Mouse (Mus musculus) left cerebral cortex, postnatal 10 days (tissue): Measurements from ENCODE around the gene Pttg1ip. TPM values are rescaled to one million over a fixed set of nuclear protein-coding genes. Genes with fewer than 3 reads are reported as not detected.

Source experiments
- DNase-seq, 2 experiments: peaks; one replicate each; pipeline ENCODE4 v3.0.0; 2021 to 2022; ENCODE audit warnings: low spot score in 2 of 2, mixed read lengths in 1 of 2; ENCODE audit errors: extremely low spot score in 1 of 2
- intact Hi-C: fragments of 180-260 bp; cut with DNase I; formaldehyde crosslinking; loops from one replicate; pipeline ENCODE4 v1.15.1; 2025
- total RNA-seq, 2 experiments: library from RNA; stranded (reverse); gene quantifications; 2 replicates each; pipeline ENCODE4 v1.2.3; 2021

Gene Pttg1ip
- total RNA-seq, 2 experiments from 2014 or later, result 59.2 to 66.9 TPM

DNA sequence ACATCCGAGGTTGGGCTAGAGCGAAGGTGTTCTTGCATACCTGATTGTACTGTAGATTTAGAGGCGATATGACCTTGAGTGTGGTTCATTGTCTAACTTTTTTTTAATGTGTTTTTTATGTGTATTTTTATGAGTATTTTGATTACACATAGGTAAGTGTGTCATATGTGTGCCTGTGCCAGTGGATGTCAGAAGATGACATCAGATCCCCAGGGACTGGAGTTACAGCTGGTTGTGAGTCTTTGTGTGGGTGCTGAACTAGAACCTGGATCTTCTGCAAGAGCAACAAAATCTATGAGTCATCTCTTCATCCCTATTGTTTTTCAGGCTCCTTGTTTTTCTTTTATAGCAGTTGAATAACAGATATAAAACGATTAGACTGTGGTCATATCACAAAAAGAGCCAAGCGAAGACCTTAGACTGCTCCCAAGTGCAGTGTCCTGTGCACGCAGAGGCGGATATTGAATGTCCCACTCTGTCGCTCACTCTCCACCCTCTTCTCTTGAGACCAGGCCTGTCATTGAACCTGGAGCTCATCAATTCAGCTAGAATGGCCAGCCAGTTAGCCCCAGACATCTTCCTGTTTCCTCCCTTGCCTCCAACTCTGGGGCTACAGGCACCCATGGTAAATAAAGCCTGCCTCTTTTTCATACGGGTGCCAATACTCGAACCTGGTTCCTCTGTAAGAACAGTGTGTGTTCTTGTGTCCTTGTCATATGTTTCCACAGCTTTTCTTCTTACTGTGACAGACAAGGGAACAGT lies 42.3 kb downstream of the Pttg1ip start:
- intact Hi-C loops, result loop anchor here (5.0 to 10.0 kb wide), 3 partner anchors 42 to 351 kb away; partner anchors contain the start of genes 1810043G02Rik, Fam207a, Pttg1ip and Trpm2
- DNase-seq, result no peak

DNA sequence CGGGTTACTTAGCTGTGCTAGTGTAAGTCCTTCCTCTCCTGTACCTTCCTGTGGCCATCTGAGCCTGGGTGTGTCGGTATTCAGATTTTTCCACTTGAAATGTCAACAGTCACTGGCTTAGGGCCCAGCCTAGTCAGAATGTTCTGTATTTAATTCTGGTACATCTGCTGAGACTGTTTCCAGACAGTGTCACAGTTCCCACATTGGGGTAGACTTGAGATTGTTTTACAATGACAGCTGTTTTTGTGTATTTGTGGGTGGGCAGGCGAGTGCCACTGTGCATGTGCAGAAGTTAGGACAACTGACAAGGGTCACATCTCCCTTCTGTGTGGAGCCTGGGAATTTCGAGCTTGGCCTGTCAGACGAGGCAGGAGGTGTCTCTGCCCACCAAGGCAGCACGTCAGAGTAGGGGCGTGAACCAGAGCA lies 43.1 kb downstream of the Pttg1ip start:
- DNase-seq, result no peak
- intact Hi-C loops, result loop anchor here (5.0 to 10.0 kb wide), 3 partner anchors 42 to 350 kb away; partner anchors contain the start of genes 1810043G02Rik, Fam207a, Pttg1ip and Trpm2

DNA sequence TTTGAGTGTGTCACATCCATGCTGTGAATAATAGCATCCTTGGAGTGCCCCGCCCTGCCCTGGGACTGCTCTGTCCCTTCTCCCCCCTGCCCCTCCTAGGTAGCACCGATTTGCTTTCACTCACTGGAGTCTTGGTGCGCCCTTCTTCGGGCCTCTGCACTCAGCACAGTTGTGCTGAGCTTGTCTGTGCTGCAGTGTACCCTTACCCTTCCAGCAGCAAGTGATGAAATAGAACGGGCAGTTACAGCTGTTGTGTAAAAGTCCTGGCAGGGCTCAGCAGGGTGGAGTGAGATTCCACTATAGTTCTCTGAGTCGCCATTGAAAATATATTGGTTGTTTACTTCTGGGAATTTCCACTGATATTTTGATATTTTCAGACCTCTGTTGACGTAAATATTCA lies 44.5 kb downstream of the Pttg1ip start:
- DNase-seq, result no peak
- intact Hi-C loops, result loop anchor here (10.0 kb wide), 1 partner anchor 349 kb away; the partner anchor contains the start of genes 1810043G02Rik and Trpm2

DNA sequence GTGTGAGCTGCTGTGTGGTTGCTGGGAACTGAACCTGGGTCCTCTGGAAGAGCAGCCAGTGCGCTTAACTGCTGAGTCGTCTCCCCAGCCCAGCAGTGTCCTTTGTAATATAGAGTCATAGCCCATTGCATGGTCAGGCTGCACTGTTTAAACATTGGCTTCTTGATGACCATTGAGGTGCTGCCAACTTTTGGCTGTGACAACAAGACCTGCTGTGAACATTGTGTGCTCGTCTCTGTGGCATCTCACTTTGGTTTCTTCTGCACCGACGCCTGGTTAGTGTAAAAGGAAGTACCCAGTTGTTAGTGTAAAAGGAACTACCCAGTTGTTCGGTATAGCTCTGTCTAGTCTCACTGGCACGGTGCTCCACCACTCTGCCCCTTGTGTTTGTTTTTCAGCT lies 45.1 kb downstream of the Pttg1ip start:
- intact Hi-C loops, result loop anchor here (10.0 kb wide), 1 partner anchor 348 kb away; the partner anchor contains the start of genes 1810043G02Rik and Trpm2
- DNase-seq, result no peak

DNA sequence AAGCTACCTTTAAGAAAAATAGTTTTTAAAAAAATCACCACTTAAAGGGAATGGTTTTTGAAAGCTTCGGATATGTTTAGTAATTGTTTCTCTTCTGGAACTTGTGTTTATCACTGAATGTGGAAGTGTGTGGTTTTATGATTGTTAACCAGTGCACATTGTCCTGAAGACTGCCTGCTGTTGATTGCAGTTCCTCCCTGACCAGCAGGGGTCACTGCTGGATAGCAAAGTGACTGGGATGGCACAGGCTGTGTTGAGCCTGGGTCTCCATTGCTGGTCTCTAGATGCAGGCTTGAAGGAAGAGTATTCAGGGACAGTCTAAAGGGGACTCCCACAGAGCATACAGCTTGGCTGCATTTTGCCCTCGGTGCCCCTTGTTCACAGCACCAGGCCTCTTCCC lies 46.0 kb downstream of the Pttg1ip start:
- peak; percentile 67 to 82 for DNase-seq
- intact Hi-C loops, result loop anchor here (10.0 kb wide), 1 partner anchor 347 kb away; the partner anchor contains the start of genes 1810043G02Rik and Trpm2

DNA sequence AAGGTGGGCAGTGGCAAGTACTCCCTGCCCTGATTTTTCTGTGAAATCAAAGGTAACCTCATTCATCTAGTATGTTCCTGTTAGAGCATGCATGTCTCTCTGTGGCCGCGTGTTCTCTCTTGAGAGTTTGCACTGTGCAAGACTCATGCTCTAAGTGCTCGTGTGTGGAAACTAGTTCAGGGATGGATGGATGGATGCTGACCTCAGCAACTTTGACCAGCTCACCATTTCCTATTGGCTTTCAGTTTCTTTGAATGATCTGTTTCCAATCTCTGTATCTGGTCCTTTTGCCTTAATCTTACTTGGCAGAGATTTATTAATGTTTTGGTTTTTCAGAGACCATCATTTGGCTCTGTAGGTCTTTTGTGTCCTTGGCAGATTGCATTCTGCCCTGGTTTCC lies 47.6 kb downstream of the Pttg1ip start:
- no peak for DNase-seq
- intact Hi-C loops, result loop anchor here (10.0 kb wide), 1 partner anchor 346 kb away; the partner anchor contains the start of genes 1810043G02Rik and Trpm2

DNA sequence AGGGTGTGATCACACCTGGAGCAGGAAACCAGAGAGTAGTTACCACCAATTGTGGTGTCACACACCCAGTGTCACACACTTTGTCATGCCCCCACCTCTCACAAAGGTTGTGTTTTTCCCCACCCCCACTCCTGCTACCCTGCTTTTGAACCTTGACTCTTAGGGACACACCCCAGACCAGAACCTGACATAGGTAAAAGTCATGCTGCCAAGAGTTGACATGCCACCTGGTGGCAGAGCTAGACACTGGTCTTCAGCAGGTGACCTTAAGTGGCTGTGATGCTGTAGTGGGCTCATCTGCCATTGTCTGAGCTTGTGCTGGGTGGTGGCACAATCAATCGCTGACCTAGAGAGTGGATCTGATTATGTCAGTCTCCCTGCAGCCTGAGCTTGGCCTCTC lies 48.5 kb downstream of the Pttg1ip start:
- DNase-seq, result no peak

DNA sequence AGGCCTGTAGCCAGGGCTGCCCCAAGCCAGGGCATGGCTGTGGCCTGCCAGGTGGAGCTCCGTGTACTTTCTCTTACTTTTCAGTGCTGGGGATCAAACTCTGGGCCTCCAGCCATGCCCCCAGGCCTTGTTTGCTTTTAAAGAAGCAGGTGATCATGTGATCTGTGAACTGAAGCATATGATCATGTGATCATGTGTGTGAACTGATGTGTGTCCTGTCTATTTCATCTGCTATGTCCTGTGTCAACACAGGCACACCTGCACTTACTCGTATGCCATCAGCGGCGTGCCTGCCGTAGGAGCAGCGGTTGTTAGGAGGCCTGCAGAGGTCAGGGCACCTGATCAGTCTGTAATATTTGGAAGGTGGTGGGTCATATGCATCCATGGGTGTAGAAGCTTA lies 52.5 kb downstream of the Pttg1ip start:
- no peak for DNase-seq
- intact Hi-C loops, result no loop called here

More for the DNA sequence above, 48.5 kb downstream of the Pttg1ip start:
- intact Hi-C loops, result loop anchor here (10.0 kb wide), 1 partner anchor 345 kb away; the partner anchor contains the start of genes 1810043G02Rik and Trpm2

DNA sequence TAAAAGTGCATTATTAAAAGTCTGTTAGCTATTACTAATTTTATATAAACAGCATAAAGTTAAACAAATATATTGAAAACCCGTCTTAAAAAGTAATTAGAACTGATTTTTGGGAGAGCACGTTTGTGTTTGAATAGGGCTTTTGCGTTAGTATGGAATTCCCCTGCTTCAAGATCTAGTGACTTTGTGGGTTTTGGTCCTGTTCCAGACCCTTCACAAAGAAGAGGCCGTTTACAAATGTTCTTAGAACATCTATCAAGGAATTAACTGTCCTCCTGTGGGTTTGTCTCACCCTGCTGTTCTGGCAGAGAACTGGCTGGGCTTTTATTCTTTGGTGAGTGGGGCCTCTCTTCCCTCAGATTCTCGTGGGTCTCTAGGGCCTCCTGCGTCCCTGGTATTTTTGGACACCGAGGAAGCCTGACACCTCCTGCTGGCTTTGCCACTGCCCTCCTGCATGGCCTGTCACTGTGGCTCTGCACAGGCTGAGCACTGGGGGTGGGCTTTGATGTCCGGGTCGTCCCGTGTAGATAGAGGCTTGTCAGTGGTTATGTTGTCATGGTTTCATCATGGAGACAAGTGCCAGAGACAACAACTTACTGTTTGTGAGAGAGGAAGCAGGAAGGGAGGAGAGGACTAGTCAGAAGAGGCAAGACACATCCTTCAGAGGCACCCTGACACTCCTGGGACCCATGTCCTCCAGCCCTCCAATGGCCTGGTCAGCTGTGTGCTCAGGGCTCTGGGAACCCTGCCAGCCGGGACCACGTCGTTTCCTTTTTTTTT lies 53.1 kb downstream of the Pttg1ip start:
- no peak for DNase-seq
- intact Hi-C loops, result loop anchor here (5.0 kb wide), 1 partner anchor 243 kb away; no protein-coding TSS in a partner anchor

DNA sequence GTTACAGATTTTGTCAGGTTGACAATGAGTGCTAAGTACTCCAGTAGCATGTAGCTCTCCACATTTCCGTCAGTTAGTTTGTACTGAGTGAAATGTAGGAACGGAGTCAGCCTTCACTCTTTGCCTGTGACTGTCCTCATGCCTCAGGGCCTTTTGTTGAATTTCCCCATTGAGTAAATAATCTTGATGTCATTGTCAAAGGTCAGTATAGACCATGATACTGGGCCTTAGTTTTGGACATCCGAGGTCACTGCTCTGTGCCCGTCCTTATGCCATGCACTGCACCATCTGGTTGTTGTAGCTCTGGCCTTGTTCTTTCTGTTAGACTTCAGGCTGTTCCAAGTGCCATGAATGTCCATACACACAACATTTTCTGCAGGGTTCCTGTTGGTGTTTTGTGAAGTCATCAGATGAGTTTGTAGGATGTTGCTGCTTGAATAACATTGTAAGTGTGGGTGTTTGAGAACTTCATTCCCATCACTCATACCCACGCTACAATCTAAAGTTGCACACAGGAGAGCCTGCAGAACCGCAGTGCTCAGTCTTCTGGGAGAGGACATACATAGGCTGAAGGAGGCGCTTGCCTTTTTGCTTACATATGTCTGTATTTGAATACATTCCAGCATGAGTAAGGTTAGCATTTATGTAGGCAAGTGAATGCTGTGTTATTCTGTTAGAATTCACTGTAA lies 54.9 kb downstream of the Pttg1ip start:
- intact Hi-C loops, result loop anchor here (5.0 kb wide), 1 partner anchor 241 kb away; no protein-coding TSS in a partner anchor
- DNase-seq, result no peak

DNA sequence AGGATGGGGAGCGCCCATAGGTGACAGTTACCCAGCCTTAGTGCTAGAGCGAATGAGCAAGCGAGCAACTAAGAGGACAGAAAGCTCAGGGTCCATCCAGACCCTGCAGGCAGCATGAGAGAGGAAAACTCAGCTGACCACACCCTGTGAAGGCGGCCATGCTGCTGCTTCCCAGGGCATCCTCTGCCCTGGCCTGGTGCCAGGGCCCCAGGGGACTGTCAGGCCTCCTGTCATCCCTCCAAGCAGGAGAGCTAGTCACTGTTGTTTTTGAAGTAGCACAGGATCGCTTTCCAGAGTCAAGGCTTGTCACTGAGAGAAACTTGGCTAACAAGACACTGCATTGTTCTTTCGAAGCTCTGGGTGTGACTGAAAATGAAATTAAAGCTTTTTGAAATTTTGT lies 57.4 kb downstream of the Pttg1ip start:
- intact Hi-C loops, result loop anchor here (5.0 kb wide), 1 partner anchor 238 kb away; no protein-coding TSS in a partner anchor
- no peak for DNase-seq

DNA sequence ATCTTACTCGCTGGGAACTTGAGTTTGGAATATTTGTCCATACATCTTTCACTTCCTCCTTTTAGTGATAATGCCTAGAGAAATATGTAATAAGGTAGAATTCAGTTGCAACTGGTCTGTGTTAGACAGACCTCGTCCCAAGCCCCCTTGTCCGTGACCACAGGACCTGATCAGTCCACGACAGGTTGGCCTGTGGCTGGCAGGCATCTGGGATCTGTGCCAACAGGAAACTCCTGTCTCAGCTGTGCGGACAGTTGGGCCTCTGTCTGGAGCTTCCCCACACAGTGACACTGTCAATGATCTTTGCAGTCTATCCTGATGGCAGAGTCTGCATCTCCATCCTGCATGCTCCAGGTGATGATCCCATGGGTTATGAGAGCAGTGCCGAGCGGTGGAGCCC lies 61.6 kb downstream of the Pttg1ip start:
- no peak for DNase-seq
- intact Hi-C loops, result no loop called here

DNA sequence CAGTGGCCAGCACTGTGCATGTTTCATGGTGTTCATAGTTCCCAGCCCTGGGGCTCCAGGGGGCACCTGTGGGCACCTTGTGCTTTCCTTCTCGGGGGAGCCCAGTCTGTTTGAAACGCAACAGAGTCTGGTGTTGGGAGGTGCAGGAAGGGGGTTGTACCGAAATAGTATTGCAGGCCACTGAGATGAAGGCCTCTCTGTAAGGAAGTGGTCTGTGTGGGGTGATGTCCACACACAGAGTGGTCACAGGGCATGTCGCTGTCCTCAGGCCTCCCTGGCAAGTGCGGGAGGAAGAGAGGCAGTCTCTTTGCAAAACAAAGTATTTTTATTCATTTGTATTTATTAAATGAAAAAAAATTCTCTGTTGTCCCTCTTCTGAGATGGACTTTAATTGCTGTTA lies 64.1 kb downstream of the Pttg1ip start:
- no peak for DNase-seq
- intact Hi-C loops, result no loop called here

DNA sequence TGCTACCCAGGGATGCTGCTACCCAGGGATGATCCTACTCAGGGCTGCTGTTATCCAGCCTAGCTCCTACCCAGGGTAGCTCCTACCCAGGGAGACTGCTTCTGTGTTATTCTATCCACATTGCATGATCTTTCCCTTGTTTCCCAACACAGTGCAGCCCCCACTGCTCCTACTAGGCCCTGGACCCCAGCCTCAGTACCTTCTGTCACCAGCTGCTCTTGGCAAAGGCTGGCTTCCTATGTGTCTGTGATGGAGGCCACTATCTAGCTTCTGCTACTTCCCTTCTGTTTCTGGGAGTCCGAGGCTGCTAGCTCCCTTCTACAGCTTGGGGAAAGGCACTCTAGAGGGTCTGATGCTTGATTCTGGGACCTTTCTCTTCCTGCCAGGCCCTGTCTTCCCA lies 65.9 kb downstream of the Pttg1ip start:
- intact Hi-C loops, result no loop called here
- DNase-seq, result no peak

DNA sequence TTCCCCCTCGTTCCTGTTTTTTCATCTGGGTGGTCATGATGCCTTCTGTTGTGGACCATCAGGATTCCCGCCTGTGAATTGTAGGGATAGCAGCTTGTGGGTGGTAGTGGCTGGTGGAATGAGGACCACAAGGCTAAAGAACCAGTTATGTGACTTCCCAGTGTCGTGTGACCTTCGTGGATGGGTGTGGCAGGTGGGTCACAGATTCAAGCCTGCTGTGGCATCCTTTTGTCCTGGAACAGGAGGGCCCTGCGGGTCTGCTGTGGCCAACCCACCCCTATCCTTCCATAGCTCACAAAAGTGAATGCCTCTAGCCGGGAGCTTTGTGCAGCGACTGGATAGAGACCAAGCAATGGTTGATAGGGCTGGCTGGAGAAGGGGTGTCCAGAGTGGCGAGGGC lies 66.4 kb downstream of the Pttg1ip start:
- DNase-seq, result no peak

More for the DNA sequence above, 66.4 kb downstream of the Pttg1ip start:
- intact Hi-C loops, result no loop called here
